In genomic region chr15:79368313-79368811, GRCm38 (mm10) we compare ENCODE assay signal across 8 mouse cellular contexts. TPM values are rescaled to one million over a fixed set of nuclear protein-coding genes. Genes with fewer than 3 reads are reported as not detected.
DNase-seq lines count a peak whose midpoint lies in the region; ATAC-seq and TF ChIP-seq lines count a peak whose summit lies in the region.

No protein-coding gene starts in this region.

- peaks cover 7% of the 10 kb centered on the region for H3K4me1 ChIP-seq in kidney, adult 2 months (ENCODE audit: control insufficient read depth, insufficient read depth, low read length)
- H3K4me1 ChIP-seq in lung, embryonic 15.5 days: peaks cover 32% of the 10 kb centered on the region

- no peaks in the 10 kb centered on the region for H3K36me3 ChIP-seq in kidney, adult 2 months (ENCODE audit: control insufficient read depth, insufficient read depth, low read length)
- H3K36me3 ChIP-seq in lung, embryonic 15.5 days: peaks cover 52% of the 10 kb centered on the region

- ATAC-seq in lung, embryonic 15.5 days (ENCODE audit: borderline replicate concordance, extremely low read depth, low FRiP score, low TSS enrichment): peak; percentile 87

- no peak overlapping the region for H3K4me3 ChIP-seq in kidney, adult 2 months (ENCODE audit: insufficient read depth, low read depth, low read length)
- no peak overlapping the region for H3K4me3 ChIP-seq in lung, embryonic 15.5 days

- no peaks in the 10 kb centered on the region for H3K9me3 ChIP-seq in lung, embryonic 15.5 days

- TF ChIP-seq POLR2A in kidney, adult 2 months (IDR thresholded peaks at IDR 0.05; ENCODE audit: low read depth, low read length): no peak

- DNase-seq in embryo, embryonic 11 days: peak; percentile 28
- DNase-seq in embryo, embryonic 9.5 days (ENCODE audit: extremely low spot score): no peak
- peak; percentile 84 to 88 for DNase-seq in heart, adult 18-20 months
- peak; percentile 77 for DNase-seq in kidney, adult 2 months
- DNase-seq in cerebellum, adult 9-10 months: no peak
- DNase-seq in right cerebral cortex, adult 2 months (ENCODE audit: low spot score in 2 of 2): no peak
- no peak for DNase-seq in ovary, postnatal 14 days (ENCODE audit: low spot score)

- no peak for TF ChIP-seq CTCF in kidney, adult 2 months (conservative IDR thresholded peaks at IDR 0.05; ENCODE audit: insufficient read depth, insufficient read length, low read depth, low read length)

- no peaks in the 10 kb centered on the region for H3K27me3 ChIP-seq in kidney, adult 2 months (replicated peaks; ENCODE audit: control insufficient read depth, insufficient read depth, low read length)
- H3K27me3 ChIP-seq in lung, embryonic 15.5 days: no peaks in the 10 kb centered on the region

- H3K4me2 ChIP-seq in lung, embryonic 15.5 days: peak overlapping the region; percentile 23

- H3K27ac ChIP-seq in kidney, adult 2 months (ENCODE audit: insufficient read depth, low read depth, low read length): peak overlapping the region; percentile 72
- peak overlapping the region; percentile 91 for H3K27ac ChIP-seq in lung, embryonic 15.5 days

- peak overlapping the region; percentile 2; the same call in 1 of the 2 replicates for H3K9ac ChIP-seq in lung, embryonic 15.5 days

- WGBS in kidney, adult 2 months: 44% methylated on average over 14 of the region's 14 CpGs
- WGBS in lung, embryonic 15.5 days: 11% methylated on average over 14 of the region's 14 CpGs

RNA-seq across cellular contexts. Expression of gene Maff, which starts 21.9 kb away (rescaled TPM):
- total RNA-seq in heart, adult 18-20 months (2021): 10 to 100 TPM; 12.8 to 17.6 TPM
- 1.2 and 1.3 TPM in 2 replicates for polyA plus RNA-seq in kidney, adult 2 months (2012; rRNA removed)
- 4.8 and 5.3 TPM in 2 replicates for polyA plus RNA-seq in lung, embryonic 15.5 days (2015; fragmentation: Nextera tagmentation; extraction: Ambion mirVana)

RNA-seq across cellular contexts. Expression of gene Tmem184b, which starts 35.0 kb away (rescaled TPM):
- 10 to 100 TPM; 34.8 to 36.7 TPM for total RNA-seq in heart, adult 18-20 months (2021)
- 69.0 and 81.0 TPM in 2 replicates for polyA plus RNA-seq in kidney, adult 2 months (2012; rRNA removed)
- 76.4 and 76.5 TPM in 2 replicates for polyA plus RNA-seq in lung, embryonic 15.5 days (2015; fragmentation: Nextera tagmentation; extraction: Ambion mirVana)

RNA-seq across cellular contexts. Expression of gene Pla2g6, which starts 40.2 kb away (rescaled TPM):
- total RNA-seq in heart, adult 18-20 months (2021): 10 to 100 TPM in 1 of 2 experiments, 1 to 10 TPM in 1; 9.4 to 11.3 TPM
- polyA plus RNA-seq in kidney, adult 2 months (2012; rRNA removed): 24.6 and 28.7 TPM in 2 replicates
- 19.1 and 20.2 TPM in 2 replicates for polyA plus RNA-seq in lung, embryonic 15.5 days (2015; fragmentation: Nextera tagmentation; extraction: Ambion mirVana)

Comparison
In these comparisons a context has a peak if more than half of its experiments do, and no peak if none do; other contexts are left out.
1. DNase-seq: peak in embryo, embryonic 11 days (single experiment), heart, adult 18-20 months (2 of 2) and kidney, adult 2 months (single experiment); none in embryo, embryonic 9.5 days (single experiment), cerebellum, adult 9-10 months (single experiment), right cerebral cortex, adult 2 months (0 of 2) and ovary, postnatal 14 days (single experiment).